Mouse (Mus musculus): ENCODE results near the gene Klk1b9.

DNA sequence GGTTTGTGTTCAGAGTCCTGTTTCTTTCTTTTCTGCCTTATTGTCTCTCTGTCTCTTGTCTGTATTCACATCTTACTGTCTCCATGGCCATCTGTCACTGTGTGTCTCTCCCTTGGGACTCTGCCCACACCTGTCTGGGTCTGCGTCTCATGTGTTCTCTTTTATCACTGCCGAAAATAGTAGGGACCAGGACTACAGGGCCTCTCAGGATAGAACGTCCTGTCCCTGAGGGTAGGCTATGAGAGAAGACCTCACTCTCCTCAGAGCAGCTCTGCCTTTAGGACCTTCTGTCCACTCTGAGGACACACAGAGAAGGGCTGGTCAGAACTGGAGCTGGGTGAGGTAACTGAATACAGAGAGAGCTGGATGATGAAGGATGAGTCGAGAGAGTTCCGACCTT is 39.2 kb downstream of the Klk1b9 start:
- no peak for TF ChIP-seq FLI1 (IDR thresholded peaks at IDR 0.05; ENCODE audit: low read length)
- no peak for TF ChIP-seq GATA1 (IDR thresholded peaks at IDR 0.05; ENCODE audit: borderline replicate concordance, low read length)
